Mouse (Mus musculus) ES-E14 (cell line): ENCODE data around the gene Bzw2. TPM values are rescaled to one million over a fixed set of nuclear protein-coding genes. Genes with fewer than 3 reads are reported as not detected.

Experiments used
- DNase-seq: peaks from one replicate; pipeline ENCODE4 v3.0.0-alpha.2; 2013; ENCODE audit warnings: low read depth, low spot score
- H3K27ac ChIP-seq: 2 replicates; pipeline ENCODE4 v1.5.1; 2012; ENCODE audit warnings: low read depth, mild to moderate bottlenecking, low read length, moderate library complexity, mixed read lengths; ENCODE audit not compliant: poor library complexity, insufficient read depth, severe bottlenecking
- H3K36me3 ChIP-seq: 2 replicates; pipeline ENCODE4 v1.6.1; 2012; ENCODE audit warnings: mild to moderate bottlenecking, low read length, moderate library complexity, mixed read lengths; ENCODE audit not compliant: control insufficient read depth, poor library complexity, insufficient read depth, severe bottlenecking
- H3K4me1 ChIP-seq, 2 experiments: fragments of 150-350 bp in 1 of 2; sonication (generic) in 1 of 2; 2 replicates each; pipeline ENCODE4 v1.6.1; 2012; ENCODE audit warnings: low read length in 2 of 2, mild to moderate bottlenecking in 1 of 2, mixed read lengths in 1 of 2; ENCODE audit not compliant: control insufficient read depth in 2 of 2, insufficient read depth in 2 of 2, poor library complexity in 1 of 2
- H3K4me3 ChIP-seq, 2 experiments: fragments of 150-350 bp in 1 of 2; sonication (generic) in 1 of 2; 2 replicates each; pipeline ENCODE4 v1.5.1; 2012; ENCODE audit warnings: low read length in 2 of 2, low read depth in 1 of 2, mild to moderate bottlenecking in 1 of 2, mixed read lengths in 1 of 2; ENCODE audit not compliant: insufficient read depth in 1 of 2, poor library complexity in 1 of 2, severe bottlenecking in 1 of 2
- H3K9ac ChIP-seq: 2 replicates; pipeline ENCODE4 v1.6.1; 2012; ENCODE audit warnings: low read depth, mild to moderate bottlenecking, low read length, mixed read lengths; ENCODE audit not compliant: poor library complexity, insufficient read depth, severe bottlenecking
- H3K9me3 ChIP-seq: fragments of 150-350 bp; sonication (generic); 2 replicates; pipeline ENCODE4 v1.6.1; 2012; ENCODE audit warnings: low read depth, mild to moderate bottlenecking, low read length; ENCODE audit not compliant: control insufficient read depth, insufficient read depth
- CHD2 ChIP-seq: IDR thresholded peaks from 2 replicates; pipeline ENCODE4 v1.6.1; 2014; ENCODE audit warnings: mild to moderate bottlenecking, low read depth, low read length, inconsistent platforms
- HCFC1 ChIP-seq: IDR thresholded peaks from 2 replicates; pipeline ENCODE4 v1.6.1; 2012; ENCODE audit warnings: low read length, inconsistent platforms, borderline replicate concordance; ENCODE audit not compliant: insufficient read depth
- MAFK ChIP-seq: IDR thresholded peaks from 2 replicates; pipeline ENCODE4 v1.6.1; 2014; ENCODE audit warnings: mild to moderate bottlenecking, low read depth, low read length, inconsistent platforms; ENCODE audit not compliant: insufficient read depth
- ZC3H11A ChIP-seq: IDR thresholded peaks from 2 replicates; pipeline ENCODE4 v1.6.1; 2012; ENCODE audit warnings: low read depth, mild to moderate bottlenecking, inconsistent platforms, low read length, borderline replicate concordance
- ZNF384 ChIP-seq: IDR thresholded peaks from 2 replicates; pipeline ENCODE4 v1.6.1; 2012; ENCODE audit warnings: low read depth, low read length, inconsistent platforms
- in situ Hi-C, 2 experiments: fragments of 600-800 bp; cut with MboI; formaldehyde crosslinking; loops; one replicate each; pipeline ENCODE4 v1.15.1; 2025; ENCODE audit warnings: low sequenced_read_pairs in 2 of 2, inconsistent platforms in 1 of 2; ENCODE audit not compliant: unreplicated experiment in 2 of 2
- total RNA-seq: library from RNA; depleted of rRNA; stranded (reverse); fragments of 300-350 nt; gene quantifications from 2 replicates; pipeline ENCODE4 v1.2.3, GENCODE M21; 2012

The Bzw2 gene
- total RNA-seq, 1 experiment = 176 TPM

GRCm38 (mm10) chr12:36126049-36126448 lies 31.8 kb downstream of the Bzw2 start:
- H3K9me3 ChIP-seq = no peaks in the 10 kb centered on the region
- no peak overlapping the region for H3K9ac ChIP-seq
- no peaks in the 10 kb centered on the region for H3K4me1 ChIP-seq
- DNase-seq = no peak
- H3K36me3 ChIP-seq = peaks cover 10% of the 10 kb centered on the region
- no peak overlapping the region for H3K27ac ChIP-seq
- no peak for TF ChIP-seq CHD2
- no peak for TF ChIP-seq MAFK
- TF ChIP-seq ZC3H11A = no peak
- TF ChIP-seq HCFC1 = no peak
- no peak for TF ChIP-seq ZNF384
- in situ Hi-C loops = no loop called here
- H3K4me3 ChIP-seq = no peak overlapping the region

GRCm38 (mm10) chr12:36119244-36119643 lies 38.6 kb downstream of the Bzw2 start:
- no peaks in the 10 kb centered on the region for H3K9me3 ChIP-seq
- H3K4me3 ChIP-seq = no peak overlapping the region
- H3K9ac ChIP-seq = no peak overlapping the region
- H3K36me3 ChIP-seq = peaks cover 18% of the 10 kb centered on the region
- TF ChIP-seq ZNF384 (no peak), MAFK (no peak), HCFC1 (no peak), CHD2 (no peak), ZC3H11A (no peak)
- in situ Hi-C loops = no loop called here
- DNase-seq = no peak
- H3K27ac ChIP-seq = no peak overlapping the region
- no peaks in the 10 kb centered on the region for H3K4me1 ChIP-seq

- no peak for DNase-seq
- Histone ChIP-seq H3K9ac (no peak overlapping the region), H3K36me3 (peaks cover 22% of the 10 kb centered on the region), H3K9me3 (no peaks in the 10 kb centered on the region), H3K27ac (no peak overlapping the region), H3K4me3 (no peak overlapping the region), H3K4me1 (no peaks in the 10 kb centered on the region)
- in situ Hi-C loops = no loop called here
- TF ChIP-seq CHD2 (no peak), ZNF384 (no peak)
Observed at GRCm38 (mm10) chr12:36117161-36117560, 40.7 kb downstream of the Bzw2 start.

GRCm38 (mm10) chr12:36112081-36112480 lies 45.8 kb downstream of the Bzw2 start:
- H3K4me1 ChIP-seq = no peaks in the 10 kb centered on the region
- no peaks in the 10 kb centered on the region for H3K9me3 ChIP-seq
- no peak overlapping the region for H3K27ac ChIP-seq
- H3K4me3 ChIP-seq = no peak overlapping the region
- DNase-seq = no peak
- in situ Hi-C loops = no loop called here
- H3K36me3 ChIP-seq = peaks cover 37% of the 10 kb centered on the region
- TF ChIP-seq MAFK (no peak), HCFC1 (no peak), ZC3H11A (no peak), ZNF384 (no peak)
- H3K9ac ChIP-seq = no peak overlapping the region

- H3K9ac ChIP-seq = no peak overlapping the region
- H3K27ac ChIP-seq = no peak overlapping the region
- no peaks in the 10 kb centered on the region for H3K9me3 ChIP-seq
- DNase-seq = no peak
- in situ Hi-C loops = no loop called here
- no peaks in the 10 kb centered on the region for H3K4me1 ChIP-seq
- H3K4me3 ChIP-seq = no peak overlapping the region
- TF ChIP-seq ZNF384 (no peak), ZC3H11A (no peak), CHD2 (no peak), MAFK (no peak), HCFC1 (no peak)
- peaks cover 38% of the 10 kb centered on the region for H3K36me3 ChIP-seq
Observed at GRCm38 (mm10) chr12:36111110-36111509, 46.8 kb downstream of the Bzw2 start.
